Comparison of ENCODE assay signal across 21 mouse cellular contexts in genomic region chr14:64556042-64556441, GRCm38 (mm10).
DNase-seq lines count a peak whose midpoint lies in the region; ATAC-seq and TF ChIP-seq lines count a peak whose summit lies in the region.
"Had no signal": no experiment of that assay in that cellular context is flagged by ENCODE, and none has a peak within 500 bp of the region (broad histone marks: within the 10 kb centered on the region; RNA-seq: fewer than 3 reads in every experiment).

No protein-coding gene starts in this region.

- no peak overlapping the region for H3K27ac ChIP-seq in forebrain, embryonic 12.5 days
- no peak overlapping the region for H3K27ac ChIP-seq in intestine, postnatal 0 days (ENCODE audit: low read depth, low read length)

- TF ChIP-seq CTCF in intestine, postnatal 0 days (IDR thresholded peaks at IDR 0.05; ENCODE audit: low read depth), result no peak

- H3K4me2 ChIP-seq in forebrain, embryonic 12.5 days, result no peak overlapping the region
- H3K4me2 ChIP-seq in intestine, postnatal 0 days (replicated peaks; ENCODE audit: low read depth), result no peak overlapping the region

- H3K4me3 ChIP-seq in forebrain, embryonic 12.5 days (replicated peaks), result no peak overlapping the region
- H3K4me3 ChIP-seq in intestine, postnatal 0 days (ENCODE audit: low read depth, low read length), result no peak overlapping the region

- WGBS in forebrain, embryonic 12.5 days, result 72% methylated on average over 7 of the region's 7 CpGs
- WGBS in intestine, postnatal 0 days, result 81% methylated on average over 7 of the region's 7 CpGs

- H3K36me3 ChIP-seq in forebrain, embryonic 12.5 days (replicated peaks), result no peaks in the 10 kb centered on the region
- H3K36me3 ChIP-seq in intestine, postnatal 0 days (ENCODE audit: control insufficient read depth, insufficient read depth), result no peaks in the 10 kb centered on the region
- H3K36me3 ChIP-seq: G1E had no signal

- H3K27me3 ChIP-seq in forebrain, embryonic 12.5 days, result no peaks in the 10 kb centered on the region
- H3K27me3 ChIP-seq in intestine, postnatal 0 days (replicated peaks; ENCODE audit: control insufficient read depth, insufficient read depth, low read length), result no peaks in the 10 kb centered on the region

- H3K9ac ChIP-seq in forebrain, embryonic 12.5 days, result no peak overlapping the region
- no peak overlapping the region for H3K9ac ChIP-seq in intestine, postnatal 0 days (ENCODE audit: low read depth, low read length)

- ATAC-seq in forebrain, embryonic 12.5 days (ENCODE audit: low FRiP score), result no peak
- no peak for ATAC-seq in intestine, postnatal 0 days
- ATAC-seq: activated CD4-positive, CD25-positive, alpha-beta regulatory T cell, adult 4 months; CD4-positive, CD25-positive, alpha-beta regulatory T cell, adult 4 months; Patski had no signal

- no peaks in the 10 kb centered on the region for H3K9me3 ChIP-seq in forebrain, embryonic 12.5 days
- no peaks in the 10 kb centered on the region for H3K9me3 ChIP-seq in intestine, postnatal 0 days (ENCODE audit: control insufficient read depth)
- H3K9me3 ChIP-seq: G1E had no signal

- peak; percentile 66 for DNase-seq in retina, adult 2 months (ENCODE audit: low read depth, low spot score)
- no peak for DNase-seq in retina, embryonic 14.5 days (ENCODE audit: low spot score)
- DNase-seq in Muller cell, postnatal 12 days (ENCODE audit: inconsistent ontology term), result peak; percentile 56
- DNase-seq in retina, postnatal 1 day, result peak; percentile 70
- DNase-seq: adrenal gland, adult 2 months; adrenal gland, adult 8-10 months; adrenal gland, postnatal 10 days; adrenal gland, postnatal 14 days; adrenal gland, postnatal 25 days; adrenal gland, postnatal 36 days; B cell, adult 2 months; cerebellum, adult 11 months; cerebellum, adult 11-12 months; cerebellum, adult 18-20 months; cerebellum, adult 2 months had no signal

- H3K4me1 ChIP-seq in forebrain, embryonic 12.5 days, result no peaks in the 10 kb centered on the region
- H3K4me1 ChIP-seq in intestine, postnatal 0 days (replicated peaks; ENCODE audit: control insufficient read depth, insufficient read depth, low read length), result no peaks in the 10 kb centered on the region
